Mouse (Mus musculus) MEL-GATA-1-ER (cell line): ENCODE data around the gene Smg5.
"Not testable (repeated sequence)": the region's sequence is repeated elsewhere in the genome, so short reads cannot be mapped to it uniquely, and the experiment has no call there.

Experiments
- DNase-seq: peaks from one replicate; pipeline ENCODE4 v3.0.0-alpha.2; 2012; ENCODE audit warnings: low read depth; ENCODE audit errors: extremely low read depth

Gene Smg5

GRCm38 (mm10) chr3:88336058-88337013 lies at the start of gene Smg5, which contains the start of gene Tmem79:
TSS of gene Smg5 (plus strand) at chr3:88336260.
TSS of gene Tmem79 (minus strand) at chr3:88336148.
- DNase-seq: peak; percentile 93

- DNase-seq: no peak
Observed at GRCm38 (mm10) chr3:88287110-88287509, 49.0 kb upstream of the Smg5 start, which contains the start of gene Gm38392. TSS of gene Gm38392 (minus strand) at chr3:88287210.

- DNase-seq: not testable (repeated sequence)
Observed at GRCm38 (mm10) chr3:88288133-88288713, 47.8 kb upstream of the Smg5 start.

- no peak for DNase-seq
Observed at GRCm38 (mm10) chr3:88291970-88292369, 44.1 kb upstream of the Smg5 start.

GRCm38 (mm10) chr3:88295272-88295671 lies 40.8 kb upstream of the Smg5 start:
- not testable (repeated sequence) for DNase-seq

GRCm38 (mm10) chr3:88296110-88296560 lies 39.9 kb upstream of the Smg5 start:
- DNase-seq: no peak

GRCm38 (mm10) chr3:88296561-88297318 lies 39.3 kb upstream of the Smg5 start, which contains the start of the genes Tsacc and Cct3:
TSS of gene Tsacc (minus strand) at chr3:88296999.
TSS of gene Cct3 (plus strand) at chr3:88297116.
- peak; percentile 100 for DNase-seq

- peak; percentile 65 for DNase-seq
Observed at GRCm38 (mm10) chr3:88297321-88297851, 38.7 kb upstream of the Smg5 start.

GRCm38 (mm10) chr3:88299172-88299571 lies 36.9 kb upstream of the Smg5 start:
- no peak for DNase-seq

GRCm38 (mm10) chr3:88324951-88325405 lies 11.1 kb upstream of the Smg5 start, which contains the start of gene Glmp:
TSS of gene Glmp (plus strand) at chr3:88325023.
- peak; percentile 52 for DNase-seq

GRCm38 (mm10) chr3:88328956-88329355 lies 7.1 kb upstream of the Smg5 start:
- no peak for DNase-seq

GRCm38 (mm10) chr3:88331282-88331681 lies 4.8 kb upstream of the Smg5 start:
- DNase-seq: peak; percentile 54

- no peak for DNase-seq
Observed at GRCm38 (mm10) chr3:88334029-88334658, 1.9 kb upstream of the Smg5 start.

- no peak for DNase-seq
Observed at GRCm38 (mm10) chr3:88334902-88335435, 1.1 kb upstream of the Smg5 start.

GRCm38 (mm10) chr3:88335436-88336053 lies 515 bp upstream of the Smg5 start:
- no peak for DNase-seq

- DNase-seq: no peak
Observed at GRCm38 (mm10) chr3:88337367-88338020, 1.4 kb downstream of the Smg5 start.

- peak; percentile 99 for DNase-seq
Observed at GRCm38 (mm10) chr3:88338316-88338715, 2.3 kb downstream of the Smg5 start.

GRCm38 (mm10) chr3:88339006-88339405 lies 2.9 kb downstream of the Smg5 start:
- DNase-seq: no peak

- DNase-seq: no peak
Observed at GRCm38 (mm10) chr3:88350732-88351131, 14.7 kb downstream of the Smg5 start.
